Mouse (Mus musculus) liver, postnatal 0 days (tissue): Measurements from ENCODE around the gene Sv2b.

ENCODE experiments used
- CTCF ChIP-seq: sonication (generic); IDR thresholded peaks from 2 replicates; pipeline ENCODE4 v1.5.1; 2016; ENCODE audit warnings: antibody characterized with exemption, low read depth
- EP300 ChIP-seq: IDR thresholded peaks from 2 replicates; pipeline ENCODE4 v1.6.1; 2016; ENCODE audit warnings: antibody characterized with exemption, low read depth, mild to moderate bottlenecking

DNA sequence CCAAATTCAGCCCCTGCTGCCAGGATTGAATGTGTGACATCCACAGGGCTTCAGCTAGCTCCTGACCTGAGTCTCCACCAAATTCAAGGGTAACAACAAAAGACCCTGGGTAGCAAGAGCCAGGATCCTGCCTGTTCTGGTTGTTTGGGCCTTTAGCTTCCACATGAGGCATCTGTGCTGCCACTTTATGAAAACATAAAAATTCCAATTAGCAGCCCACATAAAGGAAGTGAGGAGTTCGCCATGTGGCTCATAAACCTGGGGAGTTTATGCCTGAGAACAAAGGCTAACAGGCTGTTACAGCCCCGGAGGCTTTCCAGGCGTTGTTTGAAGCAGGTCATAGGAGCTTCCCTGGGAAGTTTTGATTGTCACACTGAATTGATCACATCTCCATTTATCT lies 49.1 kb downstream of the Sv2b start:
- TF ChIP-seq CTCF (no peak), EP300 (no peak)
